Mouse (Mus musculus) ES-E14 (cell line): ENCODE measurements around the gene Uchl5.

Experiments
- MAFK ChIP-seq: IDR thresholded peaks from 2 replicates; pipeline ENCODE4 v1.6.1; 2014; ENCODE audit warnings: mild to moderate bottlenecking, low read depth, low read length, inconsistent platforms; ENCODE audit not compliant: insufficient read depth
- ZC3H11A ChIP-seq: IDR thresholded peaks from 2 replicates; pipeline ENCODE4 v1.6.1; 2012; ENCODE audit warnings: low read depth, mild to moderate bottlenecking, inconsistent platforms, low read length, borderline replicate concordance
- ZNF384 ChIP-seq: IDR thresholded peaks from 2 replicates; pipeline ENCODE4 v1.6.1; 2012; ENCODE audit warnings: low read depth, low read length, inconsistent platforms

DNA sequence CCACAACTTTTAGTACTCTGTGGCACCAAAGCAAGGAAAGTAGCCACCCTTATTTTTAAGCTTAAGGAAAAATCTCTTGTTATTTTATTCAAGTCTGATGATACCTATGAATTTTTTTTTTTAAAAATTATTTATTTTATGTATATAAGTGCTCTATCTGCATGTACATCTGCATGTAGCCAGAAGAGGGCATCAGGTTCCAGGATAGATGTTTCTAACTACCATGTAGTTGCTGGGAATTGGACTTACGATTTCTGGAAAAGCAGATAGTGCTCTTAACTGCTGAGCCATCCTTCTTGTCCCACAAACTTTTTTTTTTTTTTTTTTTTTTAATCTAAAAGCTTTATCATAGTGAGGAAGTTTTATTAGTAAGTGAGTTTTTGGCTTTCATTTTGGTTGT lies 12.6 kb upstream of the Uchl5 start:
- TF ChIP-seq ZNF384: no peak
- TF ChIP-seq ZC3H11A: no peak
- no peak for TF ChIP-seq MAFK
